Mouse (Mus musculus): ENCODE results near the gene Gmpr. TPM values are rescaled to one million over a fixed set of nuclear protein-coding genes. Genes with fewer than 3 reads are reported as not detected.

Gene Gmpr
- polyA plus RNA-seq, 1 experiment from 2014 or later: 24.9 TPM

DNA sequence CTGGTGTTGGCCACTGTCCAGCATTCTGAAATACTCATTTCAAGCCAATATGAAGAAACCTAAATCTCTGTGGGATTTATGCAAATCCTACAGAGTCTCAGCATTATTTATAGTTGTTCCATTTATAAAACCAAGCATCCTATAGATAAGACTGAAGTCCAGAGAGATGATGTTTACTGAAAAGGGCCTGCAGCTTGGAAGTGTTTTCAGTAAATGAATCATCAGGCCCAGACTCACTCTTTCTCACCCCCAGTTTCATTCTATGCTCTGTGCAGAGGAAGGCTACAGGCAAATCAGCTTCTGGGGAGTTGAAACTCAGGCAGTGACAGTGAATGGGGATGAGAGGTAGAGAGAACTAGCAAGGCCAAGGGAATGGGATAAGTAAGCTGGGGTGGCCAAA is 83.7 kb downstream of the Gmpr start:
- H3K4me2 ChIP-seq (replicated peaks): no peak overlapping the region
- H3K27me3 ChIP-seq (replicated peaks): no peaks in the 10 kb centered on the region
- H3K27ac ChIP-seq: no peak overlapping the region
- ATAC-seq (ENCODE audit: low FRiP score, low read depth): no peak
- no peak overlapping the region for H3K9ac ChIP-seq
- H3K9me3 ChIP-seq: no peaks in the 10 kb centered on the region
- H3K4me3 ChIP-seq: no peak overlapping the region
- no peaks in the 10 kb centered on the region for H3K36me3 ChIP-seq
- peaks cover 6% of the 10 kb centered on the region; the same call in 1 of the 2 replicates for H3K4me1 ChIP-seq

- H3K9ac ChIP-seq: no peak overlapping the region
- no peak for ATAC-seq (ENCODE audit: low FRiP score, low read depth)
- WGBS: 76% methylated on average over 1 of the region's 1 CpGs
- no peaks in the 10 kb centered on the region for H3K36me3 ChIP-seq
- no peak overlapping the region for H3K4me3 ChIP-seq
- no peak overlapping the region for H3K4me2 ChIP-seq (replicated peaks)
- H3K27ac ChIP-seq: no peak overlapping the region
- H3K9me3 ChIP-seq: no peaks in the 10 kb centered on the region
- H3K27me3 ChIP-seq (replicated peaks): no peaks in the 10 kb centered on the region
- peaks cover 6% of the 10 kb centered on the region; the same call in 1 of the 2 replicates for H3K4me1 ChIP-seq
These were observed 86.7 kb downstream of the Gmpr start for GRCm38 (mm10) chr13:45593914-45594313.

DNA sequence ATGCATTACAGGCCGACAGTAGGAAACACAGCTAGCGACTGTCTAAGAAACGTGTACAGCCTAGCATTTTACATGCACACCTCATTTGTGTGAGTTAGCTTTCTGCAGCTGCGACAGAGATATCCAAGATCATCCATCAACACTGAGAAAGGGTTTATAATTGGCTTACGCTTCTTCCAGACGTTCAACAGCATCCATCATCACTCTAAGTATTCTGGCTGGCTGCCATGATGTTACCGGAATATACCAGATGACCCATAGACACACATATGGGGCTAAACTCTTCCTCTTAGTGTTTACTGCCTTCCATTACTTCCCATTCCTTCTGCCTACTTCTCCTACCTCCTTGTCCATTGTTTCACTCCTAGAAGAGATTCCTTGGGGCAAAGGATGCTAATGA is 88.2 kb downstream of the Gmpr start:
- ATAC-seq (ENCODE audit: low FRiP score, low read depth): no peak

GRCm38 (mm10) chr13:45599831-45600230 is 92.6 kb downstream of the Gmpr start:
- Histone ChIP-seq H3K9ac (no peak overlapping the region), H3K9me3 (no peaks in the 10 kb centered on the region), H3K4me3 (no peak overlapping the region), H3K4me2 (replicated peaks) (no peak overlapping the region), H3K27ac (no peak overlapping the region), H3K4me1 (peaks cover 12% of the 10 kb centered on the region; the same call in 1 of the 2 replicates), H3K27me3 (replicated peaks) (no peaks in the 10 kb centered on the region), H3K36me3 (no peaks in the 10 kb centered on the region)
- ATAC-seq (ENCODE audit: low FRiP score, low read depth): no peak
- 69% methylated on average over 2 of the region's 2 CpGs for WGBS

More for the DNA sequence above, 88.2 kb downstream of the Gmpr start:
- Histone ChIP-seq H3K4me1 (peaks cover 7% of the 10 kb centered on the region; the same call in 1 of the 2 replicates), H3K9ac (no peak overlapping the region), H3K36me3 (no peaks in the 10 kb centered on the region), H3K27ac (no peak overlapping the region), H3K4me3 (no peak overlapping the region), H3K4me2 (replicated peaks) (no peak overlapping the region), H3K9me3 (no peaks in the 10 kb centered on the region), H3K27me3 (replicated peaks) (no peaks in the 10 kb centered on the region)
- WGBS: 56% methylated on average over 7 of the region's 7 CpGs

DNA sequence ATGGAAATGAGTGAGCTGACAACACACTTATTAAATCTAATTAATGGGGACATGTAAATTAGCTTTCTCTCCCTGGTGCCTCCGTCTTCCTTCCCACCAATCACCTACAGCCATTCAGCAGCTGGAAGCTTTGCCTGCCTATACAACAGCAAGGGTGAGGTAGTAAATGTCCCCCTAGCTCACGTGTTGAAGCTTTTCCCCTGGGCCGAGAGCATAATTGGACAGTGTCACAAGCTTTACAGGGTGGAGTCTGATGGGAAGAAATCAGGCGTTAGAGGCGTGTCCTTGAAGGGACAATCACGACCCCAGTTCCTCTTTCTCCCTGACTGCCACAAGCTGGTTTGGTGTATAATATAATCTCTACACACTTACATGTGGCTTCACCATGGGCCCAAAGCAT is 93.2 kb downstream of the Gmpr start:
- no peaks in the 10 kb centered on the region for H3K9me3 ChIP-seq
- H3K4me2 ChIP-seq (replicated peaks): no peak overlapping the region
- H3K36me3 ChIP-seq: no peaks in the 10 kb centered on the region
- no peak overlapping the region for H3K4me3 ChIP-seq
- H3K27ac ChIP-seq: no peak overlapping the region
- ATAC-seq (ENCODE audit: low FRiP score, low read depth): peak; percentile 78
- 39% methylated on average over 6 of the region's 6 CpGs for WGBS
- no peak overlapping the region for H3K9ac ChIP-seq
- H3K27me3 ChIP-seq (replicated peaks): no peaks in the 10 kb centered on the region
- peaks cover 5% of the 10 kb centered on the region; the same call in 1 of the 2 replicates for H3K4me1 ChIP-seq

Other genes starting within 250 kb of the Gmpr start
- 9.6 and 11.6 TPM in 2 replicates for gene Mylip, start 117.7 kb upstream of the Gmpr start, polyA plus RNA-seq (2016; fragmentation: Nextera tagmentation; extraction: Ambion mirVana)